Mouse (Mus musculus) heart, postnatal 36 days (tissue): Measurements from ENCODE around the gene Gm7356. TPM values are rescaled to one million over a fixed set of nuclear protein-coding genes. Genes with fewer than 3 reads are reported as not detected.
"Not testable (repeated sequence)": the region's sequence is repeated elsewhere in the genome, so short reads cannot be mapped to it uniquely, and the experiment has no call there.

Experiments
- DNase-seq, 2 experiments: peaks; one replicate each; pipeline ENCODE4 v3.0.0; 2021 to 2022
- intact Hi-C: fragments of 180-260 bp; cut with DNase I; formaldehyde crosslinking; loops from one replicate; pipeline ENCODE4 v1.15.1; 2025
- total RNA-seq, 2 experiments: library from RNA; stranded (reverse); gene quantifications; 2 replicates each; pipeline ENCODE4 v1.2.3; 2021

The Gm7356 gene
- not detected for total RNA-seq

- intact Hi-C loops, DNase-seq: not testable (repeated sequence)
These were observed at the start of gene Gm7356 for GRCm38 (mm10) chr17:14003604-14004003. Gene Gm7356, minus strand, starts transcription at chr17:14003704.

- intact Hi-C loops, DNase-seq: not testable (repeated sequence)
These were observed 38.4 kb upstream of the Gm7356 start for GRCm38 (mm10) chr17:14041880-14042279.

GRCm38 (mm10) chr17:14037012-14037411, 33.5 kb upstream of the Gm7356 start:
- intact Hi-C loops, DNase-seq: not testable (repeated sequence)

- intact Hi-C loops, DNase-seq: not testable (repeated sequence)
These were observed 32.6 kb upstream of the Gm7356 start for GRCm38 (mm10) chr17:14036113-14036512.

- DNase-seq: not testable (repeated sequence)
These were observed 10.1 kb downstream of the Gm7356 start for GRCm38 (mm10) chr17:13993425-13993824.

GRCm38 (mm10) chr17:13987690-13988089, 15.8 kb downstream of the Gm7356 start:
- intact Hi-C loops: no loop called here
- no peak for DNase-seq

More at GRCm38 (mm10) chr17:13993425-13993824, 10.1 kb downstream of the Gm7356 start:
- intact Hi-C loops: not testable (repeated sequence)

GRCm38 (mm10) chr17:13970796-13971195, 32.7 kb downstream of the Gm7356 start:
- intact Hi-C loops, DNase-seq: not testable (repeated sequence)

- DNase-seq, intact Hi-C loops: not testable (repeated sequence)
These were observed 33.6 kb downstream of the Gm7356 start for GRCm38 (mm10) chr17:13969917-13970316.

- intact Hi-C loops, DNase-seq: not testable (repeated sequence)
These were observed 38.5 kb downstream of the Gm7356 start for GRCm38 (mm10) chr17:13965048-13965447.

- intact Hi-C loops: loop anchor here (5.0 kb wide), 1 partner anchor 85 kb away; no protein-coding TSS in a partner anchor
- not testable (repeated sequence) for DNase-seq
These were observed 41.3 kb downstream of the Gm7356 start for GRCm38 (mm10) chr17:13962245-13962644.

GRCm38 (mm10) chr17:13958129-13958528, 45.4 kb downstream of the Gm7356 start:
- intact Hi-C loops, DNase-seq: not testable (repeated sequence)

GRCm38 (mm10) chr17:13951570-13951969, 51.9 kb downstream of the Gm7356 start:
- intact Hi-C loops, DNase-seq: not testable (repeated sequence)

Other genes starting within 250 kb of the Gm7356 start
- gene Afdn, start 243.2 kb downstream of the Gm7356 start, total RNA-seq: 100 to 1,000 TPM in 1 of 2 experiments, 10 to 100 TPM in 1; 86.4 to 102 TPM
- 1 to 10 TPM; 4.1 to 6.4 TPM for gene Tcte2, start 241.9 kb downstream of the Gm7356 start, total RNA-seq
- gene Gm7168, start 55.3 kb downstream of the Gm7356 start, total RNA-seq: under 1 TPM in 1 of 2 experiments, not detected in 1; 0.16 TPM
- not detected for gene Gm7358, start 55.8 kb upstream of the Gm7356 start, total RNA-seq
- 1 to 10 TPM; 1.0 to 1.7 TPM for gene Dact2, start 200.6 kb upstream of the Gm7356 start, total RNA-seq